Mouse (Mus musculus) stomach, postnatal 0 days (tissue): Measurements from ENCODE around the gene She. TPM values are rescaled to one million over a fixed set of nuclear protein-coding genes. Genes with fewer than 3 reads are reported as not detected.
"Not testable (repeated sequence)": the region's sequence is repeated elsewhere in the genome, so short reads cannot be mapped to it uniquely, and the experiment has no call there.

Experiments
- ATAC-seq: fragments of 200-750 bp; cut with Nextera tagmentation; 2 replicates; pipeline ENCODE4 v1.8.0; 2017; ENCODE audit not compliant: low FRiP score, low TSS enrichment
- DNase-seq: peaks from one replicate; pipeline ENCODE4 v3.0.0-alpha.2; 2016; ENCODE audit warnings: low spot score
- H3K27ac ChIP-seq: fragments of 300-500 bp; sonication (generic); replicated peaks from 2 replicates; pipeline ENCODE4 v1.5.1; 2014; ENCODE audit warnings: mild to moderate bottlenecking, control low read depth
- H3K27me3 ChIP-seq: fragments of 300-500 bp; sonication (generic); 2 replicates; pipeline ENCODE4 v1.6.1; 2014; ENCODE audit warnings: low read length; ENCODE audit not compliant: control insufficient read depth, insufficient read depth
- H3K36me3 ChIP-seq: fragments of 300-500 bp; sonication (generic); 2 replicates; pipeline ENCODE4 v1.6.1; 2014; ENCODE audit warnings: low read length, mixed read lengths; ENCODE audit not compliant: control insufficient read depth, insufficient read depth
- H3K4me1 ChIP-seq: fragments of 300-500 bp; sonication (generic); replicated peaks from 2 replicates; pipeline ENCODE4 v1.6.1; 2014; ENCODE audit warnings: antibody characterized with exemption; ENCODE audit not compliant: control insufficient read depth, insufficient read depth
- H3K4me2 ChIP-seq: fragments of 300-500 bp; sonication (generic); replicated peaks from 2 replicates; pipeline ENCODE4 v1.6.1; 2014; ENCODE audit warnings: low read depth, mild to moderate bottlenecking, control low read depth, moderate library complexity
- H3K4me3 ChIP-seq: fragments of 300-500 bp; sonication (generic); 2 replicates; pipeline ENCODE4 v1.5.1; 2014; ENCODE audit warnings: low read depth, low read length, control low read depth
- H3K9ac ChIP-seq: fragments of 300-500 bp; sonication (generic); 2 replicates; pipeline ENCODE4 v1.6.1; 2014; ENCODE audit warnings: mild to moderate bottlenecking, low read length, control low read depth, mixed read lengths
- H3K9me3 ChIP-seq: fragments of 300-500 bp; sonication (generic); 2 replicates; pipeline ENCODE4 v1.6.1; 2016; ENCODE audit warnings: low read length; ENCODE audit not compliant: control insufficient read depth
- CTCF ChIP-seq: IDR thresholded peaks from 2 replicates; pipeline ENCODE4 v1.5.1; 2016; ENCODE audit warnings: antibody characterized with exemption, low read depth, mild to moderate bottlenecking, moderate library complexity
- EP300 ChIP-seq: optimal IDR thresholded peaks from 2 replicates; pipeline ENCODE3; 2016; ENCODE audit warnings: antibody characterized with exemption
- WGBS: fragments of 180-500 bp; shearing (Covaris S2); extraction: QIAGEN DNeasy Blood & Tissue Kit; methylation state at CpG from one replicate; pipeline ENCODE4 v1.1.7; 2014; 5-methylcytosine and 5-hydroxymethylcytosine counted together
- polyA plus RNA-seq: library from polyadenylated mRNA; unstranded; fragments of >200 nt; fragmentation: Nextera tagmentation; extraction: Ambion mirVana; gene quantifications from 2 replicates; pipeline ENCODE4 v1.2.1, GENCODE M21; 2015

She gene
- polyA plus RNA-seq, 1 experiment from 2014 or later: 1.4 TPM

- no peak for DNase-seq
- Histone ChIP-seq H3K4me3 (no peak overlapping the region), H3K4me1 (no peaks in the 10 kb centered on the region), H3K9me3 (no peaks in the 10 kb centered on the region), H3K36me3 (no peaks in the 10 kb centered on the region), H3K27ac (no peak overlapping the region), H3K4me2 (no peak overlapping the region), H3K9ac (no peak overlapping the region), H3K27me3 (no peaks in the 10 kb centered on the region)
- 61% methylated on average over 2 of the region's 2 CpGs for WGBS
- no peak for ATAC-seq
- TF ChIP-seq EP300 (no peak), CTCF (peak; percentile 22; the same call in 1 of the 2 replicates)
Measured at GRCm38 (mm10) chr3:89794616-89795015, 36.6 kb upstream of the She start.

- no peak for DNase-seq
- H3K4me3 ChIP-seq: no peak overlapping the region
- 54% methylated on average over 5 of the region's 5 CpGs for WGBS
- no peaks in the 10 kb centered on the region for H3K36me3 ChIP-seq
- no peaks in the 10 kb centered on the region for H3K9me3 ChIP-seq
- H3K4me1 ChIP-seq: no peaks in the 10 kb centered on the region
- H3K9ac ChIP-seq: no peak overlapping the region
- TF ChIP-seq CTCF: peak; percentile 58
- TF ChIP-seq EP300: no peak
- ATAC-seq: no peak
- no peak overlapping the region; the same call in 1 of the 2 replicates for H3K27ac ChIP-seq
- no peaks in the 10 kb centered on the region for H3K27me3 ChIP-seq
- H3K4me2 ChIP-seq: no peak overlapping the region
Measured at GRCm38 (mm10) chr3:89795746-89796145, 35.4 kb upstream of the She start.

GRCm38 (mm10) chr3:89796358-89796757 is 34.8 kb upstream of the She start:
- 32% methylated on average over 4 of the region's 4 CpGs for WGBS
- DNase-seq (no peak), ATAC-seq (0 out of 2 replicates have a peak, but pooled peaks have one; percentile 24)
- no peaks in the 10 kb centered on the region for H3K27me3 ChIP-seq
- no peaks in the 10 kb centered on the region for H3K36me3 ChIP-seq
- no peaks in the 10 kb centered on the region for H3K9me3 ChIP-seq
- no peaks in the 10 kb centered on the region for H3K4me1 ChIP-seq
- no peak overlapping the region for H3K4me2 ChIP-seq
- TF ChIP-seq EP300: no peak
- no peak for TF ChIP-seq CTCF
- no peak overlapping the region for H3K4me3 ChIP-seq
- no peak overlapping the region for H3K9ac ChIP-seq
- no peak overlapping the region; the same call in 1 of the 2 replicates for H3K27ac ChIP-seq

GRCm38 (mm10) chr3:89798518-89798917 is 32.7 kb upstream of the She start:
- H3K4me1 ChIP-seq: no peaks in the 10 kb centered on the region
- no peak for ATAC-seq
- TF ChIP-seq EP300: no peak
- TF ChIP-seq CTCF: no peak
- no peak for DNase-seq
- H3K27me3 ChIP-seq: no peaks in the 10 kb centered on the region
- H3K36me3 ChIP-seq: no peaks in the 10 kb centered on the region
- H3K27ac ChIP-seq: no peak overlapping the region
- no peak overlapping the region for H3K9ac ChIP-seq
- WGBS: 80% methylated on average over 3 of the region's 3 CpGs
- H3K4me3 ChIP-seq: no peak overlapping the region
- H3K9me3 ChIP-seq: no peaks in the 10 kb centered on the region
- no peak overlapping the region for H3K4me2 ChIP-seq

- WGBS: 11% methylated on average over 12 of the region's 13 CpGs
- H3K4me3 ChIP-seq: no peak overlapping the region
- no peaks in the 10 kb centered on the region for H3K36me3 ChIP-seq
- no peak for ATAC-seq
- no peaks in the 10 kb centered on the region for H3K9me3 ChIP-seq
- H3K27ac ChIP-seq: no peak overlapping the region
- peak overlapping the region; percentile 9; the same call in 1 of the 2 replicates for H3K4me2 ChIP-seq
- no peaks in the 10 kb centered on the region for H3K4me1 ChIP-seq
- no peak for TF ChIP-seq EP300
- TF ChIP-seq CTCF: no peak
- no peak overlapping the region for H3K9ac ChIP-seq
- no peaks in the 10 kb centered on the region for H3K27me3 ChIP-seq
- no peak for DNase-seq
Measured at GRCm38 (mm10) chr3:89799476-89799875, 31.7 kb upstream of the She start.

GRCm38 (mm10) chr3:89800078-89800477 is 31.1 kb upstream of the She start:
- H3K4me3 ChIP-seq, H3K9ac ChIP-seq, DNase-seq, H3K9me3 ChIP-seq, H3K4me1 ChIP-seq, H3K27ac ChIP-seq, H3K4me2 ChIP-seq, H3K27me3 ChIP-seq, H3K36me3 ChIP-seq, ATAC-seq: not testable (repeated sequence)
- WGBS: 64% methylated on average over 3 of the region's 3 CpGs
